Mouse (Mus musculus): ENCODE data around the gene Pdcd6ip.
A peak's percentile ranks its signal among the peaks of the same experiment; 100 is the strongest.

- TF ChIP-seq CTCF (IDR thresholded peaks at IDR 0.05; ENCODE audit: low read depth) (peak; percentile 68), EP300 (IDR thresholded peaks at IDR 0.05; ENCODE audit: low read depth) (no peak)
Observed at GRCm38 (mm10) chr9:113629632-113630031, 78.4 kb downstream of the Pdcd6ip start.

Measured in heart, postnatal 0 days (tissue).